In the genomic region with DNA sequence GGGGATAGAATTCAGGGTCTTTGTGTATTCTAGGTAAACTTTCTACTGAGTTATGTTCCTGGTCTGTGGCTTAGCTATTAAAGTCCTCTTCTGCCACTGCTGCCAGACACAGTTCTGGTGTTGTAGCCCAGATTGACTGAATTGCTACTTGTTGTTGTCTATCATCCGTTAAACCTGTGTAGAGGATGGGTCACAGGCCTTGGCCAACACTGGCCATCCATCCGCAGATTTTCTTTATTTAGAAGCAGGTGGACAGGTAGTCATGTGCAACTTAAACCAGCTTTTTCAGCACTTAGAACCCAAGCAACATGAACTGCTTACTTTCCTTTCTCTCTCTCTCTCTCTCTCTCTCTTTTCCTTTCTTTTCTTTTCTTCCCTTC, we compare ENCODE assay signal across 8 mouse cellular contexts. TPM values are rescaled to one million over a fixed set of nuclear protein-coding genes. Genes with fewer than 3 reads are reported as not detected.
DNase-seq lines count a peak whose midpoint lies in the region; ATAC-seq and TF ChIP-seq lines count a peak whose summit lies in the region.

No protein-coding gene starts in this region.

- H3K27me3 ChIP-seq in liver, embryonic 11.5 days (replicated peaks; ENCODE audit: control insufficient read depth, insufficient read depth, low read length), result no peaks in the 10 kb centered on the region
- no peaks in the 10 kb centered on the region for H3K27me3 ChIP-seq in limb, embryonic 14.5 days (ENCODE audit: control insufficient read depth, insufficient read depth, low read length)
- no peaks in the 10 kb centered on the region for H3K27me3 ChIP-seq in stomach, embryonic 14.5 days (ENCODE audit: control insufficient read depth, insufficient read depth, low read length)

- peak overlapping the region; percentile 64 for H3K4me3 ChIP-seq in liver, embryonic 11.5 days (ENCODE audit: low read depth, low read length)
- H3K4me3 ChIP-seq in embryonic fibroblast, embryonic 13.5 days (ENCODE audit: insufficient read depth, low read length), result peak overlapping the region; percentile 52; the same call in 1 of the 2 replicates
- peak overlapping the region; percentile 51 for H3K4me3 ChIP-seq in limb, embryonic 14.5 days (replicated peaks; ENCODE audit: low read length)
- H3K4me3 ChIP-seq in stomach, embryonic 14.5 days (ENCODE audit: low read depth, low read length), result peak overlapping the region; percentile 51

- TF ChIP-seq POLR2A in embryonic fibroblast, embryonic 13.5 days (IDR thresholded peaks at IDR 0.05; ENCODE audit: low read depth, low read length), result no peak
- no peak for TF ChIP-seq POLR2A in limb, embryonic 14.5 days (IDR thresholded peaks at IDR 0.05; ENCODE audit: borderline replicate concordance, extremely low read depth, insufficient read depth, insufficient read length)

- WGBS in liver, embryonic 11.5 days, result 74% methylated on average over 2 of the region's 2 CpGs
- 82% methylated on average over 2 of the region's 2 CpGs for WGBS in limb, embryonic 14.5 days
- 47% methylated on average over 2 of the region's 2 CpGs for WGBS in stomach, embryonic 14.5 days

- H3K4me2 ChIP-seq in liver, embryonic 11.5 days, result peak overlapping the region; percentile 83
- H3K4me2 ChIP-seq in limb, embryonic 14.5 days (replicated peaks; ENCODE audit: low read depth, low read length, severe bottlenecking), result peak overlapping the region; percentile 50
- peak overlapping the region; percentile 70 for H3K4me2 ChIP-seq in stomach, embryonic 14.5 days (replicated peaks; ENCODE audit: low read depth, low read length)

- peaks cover 12% of the 10 kb centered on the region; the same call in 1 of the 2 replicates for H3K36me3 ChIP-seq in liver, embryonic 11.5 days (ENCODE audit: control insufficient read depth, insufficient read depth, low read length)
- H3K36me3 ChIP-seq in limb, embryonic 14.5 days (ENCODE audit: control insufficient read depth, insufficient read depth, low read length), result peaks cover 14% of the 10 kb centered on the region
- peaks cover 5% of the 10 kb centered on the region; the same call in 1 of the 2 replicates for H3K36me3 ChIP-seq in stomach, embryonic 14.5 days (ENCODE audit: control insufficient read depth, insufficient read depth, low read length)

- TF ChIP-seq CTCF in embryonic fibroblast, embryonic 13.5 days (IDR thresholded peaks at IDR 0.05; ENCODE audit: borderline replicate concordance, insufficient read depth, low read length), result no peak

- no peak for ATAC-seq in liver, embryonic 11.5 days (replicated peaks; ENCODE audit: low FRiP score)
- no peak for ATAC-seq in limb, embryonic 14.5 days (ENCODE audit: low FRiP score, low read depth)
- ATAC-seq in stomach, embryonic 14.5 days (ENCODE audit: insufficient number of reproducible peaks, insufficient read depth, low FRiP score, low read depth), result no peak

- H3K4me1 ChIP-seq in liver, embryonic 11.5 days (replicated peaks; ENCODE audit: control insufficient read depth, insufficient read depth, low read length), result 0 out of 2 replicates have a peak, but pooled peaks cover 10% of the 10 kb centered on the region
- H3K4me1 ChIP-seq in embryonic fibroblast, embryonic 13.5 days (ENCODE audit: control insufficient read depth, insufficient read depth, low read length), result peaks cover 2% of the 10 kb centered on the region; the same call in 1 of the 2 replicates
- H3K4me1 ChIP-seq in limb, embryonic 14.5 days (ENCODE audit: control insufficient read depth, insufficient read depth, low read length), result peaks cover 12% of the 10 kb centered on the region; the same call in 1 of the 2 replicates
- peaks cover 4% of the 10 kb centered on the region; the same call in 1 of the 2 replicates for H3K4me1 ChIP-seq in stomach, embryonic 14.5 days (ENCODE audit: control insufficient read depth, insufficient read depth, low read length)

- no peak overlapping the region for H3K27ac ChIP-seq in liver, embryonic 11.5 days (ENCODE audit: low read depth, low read length)
- H3K27ac ChIP-seq in embryonic fibroblast, embryonic 13.5 days (ENCODE audit: insufficient read depth, low read length), result no peak overlapping the region
- H3K27ac ChIP-seq in limb, embryonic 14.5 days (replicated peaks; ENCODE audit: low read depth, low read length), result no peak overlapping the region
- H3K27ac ChIP-seq in stomach, embryonic 14.5 days (ENCODE audit: low read length), result no peak overlapping the region

- peak overlapping the region; percentile 68; the same call in 1 of the 2 replicates for H3K9ac ChIP-seq in liver, embryonic 11.5 days (ENCODE audit: low read depth, low read length)
- H3K9ac ChIP-seq in limb, embryonic 14.5 days (ENCODE audit: low read depth, low read length, severe bottlenecking), result peak overlapping the region; percentile 64
- H3K9ac ChIP-seq in stomach, embryonic 14.5 days (replicated peaks; ENCODE audit: low read depth, low read length), result peak overlapping the region; percentile 50

- no peak for DNase-seq in liver, embryonic 11.5 days (ENCODE audit: low spot score)
- no peak for DNase-seq in liver
- DNase-seq in limb, embryonic 14.5 days (ENCODE audit: low spot score), result no peak
- no peak for DNase-seq in right cerebral cortex, postnatal 4 days
- no peak for DNase-seq in frontal cortex, postnatal 14 days (ENCODE audit: low spot score in 2 of 2)
- no peak for DNase-seq in thymus, postnatal 10 days (ENCODE audit: low spot score in 2 of 2)

- no peaks in the 10 kb centered on the region for H3K9me3 ChIP-seq in liver, embryonic 11.5 days (ENCODE audit: control insufficient read depth, low read length)
- H3K9me3 ChIP-seq in limb, embryonic 14.5 days (ENCODE audit: control insufficient read depth, low read length), result no peaks in the 10 kb centered on the region
- no peaks in the 10 kb centered on the region for H3K9me3 ChIP-seq in stomach, embryonic 14.5 days (ENCODE audit: control insufficient read depth, low read depth, low read length)

RNA-seq across cellular contexts. Expression of a gene that starts 1.4 kb away (rescaled TPM):
- 15.4 and 15.5 TPM in 2 replicates for polyA plus RNA-seq in liver, embryonic 11.5 days (2014; fragmentation: Nextera tagmentation; extraction: Ambion mirVana)
- 6.6 and 8.6 TPM in 2 replicates for polyA plus RNA-seq in embryonic fibroblast, embryonic 13.5 days (2011; ENCODE audit: insufficient read length, low read depth, missing spikeins)
- polyA plus RNA-seq in limb, embryonic 14.5 days (2012; rRNA removed), result 12.3 and 12.7 TPM in 2 replicates
- 6.1 and 6.7 TPM in 2 replicates for polyA plus RNA-seq in limb, embryonic 14.5 days (2014; fragmentation: Nextera tagmentation; extraction: Ambion mirVana)
- 8.6 and 9.3 TPM in 2 replicates for polyA plus RNA-seq in stomach, embryonic 14.5 days (2014; fragmentation: Nextera tagmentation; extraction: Ambion mirVana)

RNA-seq across cellular contexts. Expression of a gene that starts 1.5 kb away (rescaled TPM):
- 22.4 and 23.0 TPM in 2 replicates for polyA plus RNA-seq in liver, embryonic 11.5 days (2014; fragmentation: Nextera tagmentation; extraction: Ambion mirVana)
- 27.8 and 31.9 TPM in 2 replicates for polyA plus RNA-seq in embryonic fibroblast, embryonic 13.5 days (2011; ENCODE audit: insufficient read length, low read depth, missing spikeins)
- 9.3 and 14.6 TPM in 2 replicates for polyA plus RNA-seq in limb, embryonic 14.5 days (2012; rRNA removed)
- 23.8 and 23.9 TPM in 2 replicates for polyA plus RNA-seq in limb, embryonic 14.5 days (2014; fragmentation: Nextera tagmentation; extraction: Ambion mirVana)
- polyA plus RNA-seq in stomach, embryonic 14.5 days (2014; fragmentation: Nextera tagmentation; extraction: Ambion mirVana), result 25.1 and 27.5 TPM in 2 replicates

RNA-seq across cellular contexts. Expression of a gene that starts 34.1 kb away (rescaled TPM):
- polyA plus RNA-seq in liver, embryonic 11.5 days (2014; fragmentation: Nextera tagmentation; extraction: Ambion mirVana), result 43.2 and 44.0 TPM in 2 replicates
- polyA plus RNA-seq in embryonic fibroblast, embryonic 13.5 days (2011; ENCODE audit: insufficient read length, low read depth, missing spikeins), result 24.7 and 28.7 TPM in 2 replicates
- 11.6 and 16.8 TPM in 2 replicates for polyA plus RNA-seq in limb, embryonic 14.5 days (2012; rRNA removed)
- polyA plus RNA-seq in limb, embryonic 14.5 days (2014; fragmentation: Nextera tagmentation; extraction: Ambion mirVana), result 54.1 and 60.2 TPM in 2 replicates
- polyA plus RNA-seq in stomach, embryonic 14.5 days (2014; fragmentation: Nextera tagmentation; extraction: Ambion mirVana), result 52.8 and 53.8 TPM in 2 replicates

RNA-seq across cellular contexts. Expression of a gene that starts 51.4 kb away (rescaled TPM):
- polyA plus RNA-seq in liver, embryonic 11.5 days (2014; fragmentation: Nextera tagmentation; extraction: Ambion mirVana), result 0.12 TPM in 1 of 2 replicates, not detected in the other
- 0.63 TPM in 1 of 2 replicates, not detected in the other for polyA plus RNA-seq in embryonic fibroblast, embryonic 13.5 days (2011; ENCODE audit: insufficient read length, low read depth, missing spikeins)
- 1.1 and 1.4 TPM in 2 replicates for polyA plus RNA-seq in limb, embryonic 14.5 days (2012; rRNA removed)
- 0.18 and 0.70 TPM in 2 replicates for polyA plus RNA-seq in limb, embryonic 14.5 days (2014; fragmentation: Nextera tagmentation; extraction: Ambion mirVana)
- polyA plus RNA-seq in stomach, embryonic 14.5 days (2014; fragmentation: Nextera tagmentation; extraction: Ambion mirVana), result 0.21 and 0.69 TPM in 2 replicates

RNA-seq across cellular contexts. Expression of a gene that starts 54.9 kb away (rescaled TPM):
- polyA plus RNA-seq in liver, embryonic 11.5 days (2014; fragmentation: Nextera tagmentation; extraction: Ambion mirVana), result 146 and 164 TPM in 2 replicates
- 80.6 and 86.4 TPM in 2 replicates for polyA plus RNA-seq in embryonic fibroblast, embryonic 13.5 days (2011; ENCODE audit: insufficient read length, low read depth, missing spikeins)
- polyA plus RNA-seq in limb, embryonic 14.5 days (2012; rRNA removed), result 35.9 and 45.0 TPM in 2 replicates
- 94.1 and 110 TPM in 2 replicates for polyA plus RNA-seq in limb, embryonic 14.5 days (2014; fragmentation: Nextera tagmentation; extraction: Ambion mirVana)
- polyA plus RNA-seq in stomach, embryonic 14.5 days (2014; fragmentation: Nextera tagmentation; extraction: Ambion mirVana), result 89.7 and 90.8 TPM in 2 replicates
